Mouse (Mus musculus): ENCODE measurements around the gene Ins2. TPM values are rescaled to one million over a fixed set of nuclear protein-coding genes. Genes with fewer than 3 reads are reported as not detected.

Ins2 gene
- polyA plus RNA-seq, 1 experiment from 2014 or later = not detected

- Histone ChIP-seq H3K27me3 (ENCODE audit: control insufficient read depth, insufficient read depth, low read length) (no peaks in the 10 kb centered on the region), H3K4me3 (ENCODE audit: low read depth, low read length) (no peak overlapping the region), H3K4me2 (ENCODE audit: low read depth, low read length) (no peak overlapping the region), H3K9ac (replicated peaks; ENCODE audit: low read depth, low read length) (no peak overlapping the region), H3K27ac (ENCODE audit: low read depth, low read length) (no peak overlapping the region), H3K4me1 (ENCODE audit: control insufficient read depth, insufficient read depth, low read length) (no peaks in the 10 kb centered on the region), H3K9me3 (ENCODE audit: control insufficient read depth, low read length) (no peaks in the 10 kb centered on the region), H3K36me3 (ENCODE audit: control insufficient read depth, insufficient read depth, low read length) (no peaks in the 10 kb centered on the region)
- ATAC-seq (ENCODE audit: low read depth) = no peak
- WGBS = 69% methylated on average over 5 of the region's 5 CpGs
Observed at GRCm38 (mm10) chr7:142699334-142699860, 43.8 kb downstream of the Ins2 start.

- Histone ChIP-seq H3K4me2 (ENCODE audit: low read depth, low read length) (no peak overlapping the region), H3K36me3 (ENCODE audit: control insufficient read depth, insufficient read depth, low read length) (no peaks in the 10 kb centered on the region), H3K27me3 (ENCODE audit: control insufficient read depth, insufficient read depth, low read length) (no peaks in the 10 kb centered on the region), H3K4me3 (ENCODE audit: low read depth, low read length) (no peak overlapping the region), H3K4me1 (ENCODE audit: control insufficient read depth, insufficient read depth, low read length) (no peaks in the 10 kb centered on the region), H3K27ac (ENCODE audit: low read depth, low read length) (no peak overlapping the region), H3K9me3 (ENCODE audit: control insufficient read depth, low read length) (no peaks in the 10 kb centered on the region), H3K9ac (replicated peaks; ENCODE audit: low read depth, low read length) (no peak overlapping the region)
- no peak for ATAC-seq (ENCODE audit: low read depth)
- WGBS = 89% methylated on average over 3 of the region's 3 CpGs
Observed at GRCm38 (mm10) chr7:142678611-142679010, 64.6 kb downstream of the Ins2 start.

- H3K27ac ChIP-seq (ENCODE audit: low read depth, low read length) = no peak overlapping the region
- no peak overlapping the region for H3K4me3 ChIP-seq (ENCODE audit: low read depth, low read length)
- WGBS = 14% methylated on average over 3 of the region's 3 CpGs
- no peaks in the 10 kb centered on the region for H3K36me3 ChIP-seq (ENCODE audit: control insufficient read depth, insufficient read depth, low read length)
- no peak; the same call in 1 of the 2 replicates for ATAC-seq (ENCODE audit: low read depth)
- H3K9ac ChIP-seq (replicated peaks; ENCODE audit: low read depth, low read length) = no peak overlapping the region
- no peaks in the 10 kb centered on the region for H3K4me1 ChIP-seq (ENCODE audit: control insufficient read depth, insufficient read depth, low read length)
- H3K9me3 ChIP-seq (ENCODE audit: control insufficient read depth, low read length) = no peaks in the 10 kb centered on the region
- H3K4me2 ChIP-seq (ENCODE audit: low read depth, low read length) = no peak overlapping the region
- H3K27me3 ChIP-seq (ENCODE audit: control insufficient read depth, insufficient read depth, low read length) = no peaks in the 10 kb centered on the region
Observed at GRCm38 (mm10) chr7:142675644-142676043, 67.5 kb downstream of the Ins2 start.

GRCm38 (mm10) chr7:142675141-142675540 lies 68.0 kb downstream of the Ins2 start:
- no peak for ATAC-seq (ENCODE audit: low read depth)
- Histone ChIP-seq H3K9ac (replicated peaks; ENCODE audit: low read depth, low read length) (peak overlapping the region; percentile 7; the same call in 1 of the 2 replicates), H3K27me3 (ENCODE audit: control insufficient read depth, insufficient read depth, low read length) (no peaks in the 10 kb centered on the region), H3K4me1 (ENCODE audit: control insufficient read depth, insufficient read depth, low read length) (no peaks in the 10 kb centered on the region), H3K4me2 (ENCODE audit: low read depth, low read length) (no peak overlapping the region), H3K4me3 (ENCODE audit: low read depth, low read length) (no peak overlapping the region), H3K36me3 (ENCODE audit: control insufficient read depth, insufficient read depth, low read length) (no peaks in the 10 kb centered on the region), H3K9me3 (ENCODE audit: control insufficient read depth, low read length) (no peaks in the 10 kb centered on the region), H3K27ac (ENCODE audit: low read depth, low read length) (no peak overlapping the region)
- 73% methylated on average over 6 of the region's 6 CpGs for WGBS

- Histone ChIP-seq H3K9me3 (ENCODE audit: control insufficient read depth, low read length) (no peaks in the 10 kb centered on the region), H3K27me3 (ENCODE audit: control insufficient read depth, insufficient read depth, low read length) (no peaks in the 10 kb centered on the region), H3K4me2 (ENCODE audit: low read depth, low read length) (no peak overlapping the region), H3K4me3 (ENCODE audit: low read depth, low read length) (no peak overlapping the region), H3K4me1 (ENCODE audit: control insufficient read depth, insufficient read depth, low read length) (no peaks in the 10 kb centered on the region), H3K27ac (ENCODE audit: low read depth, low read length) (no peak overlapping the region), H3K36me3 (ENCODE audit: control insufficient read depth, insufficient read depth, low read length) (no peaks in the 10 kb centered on the region), H3K9ac (replicated peaks; ENCODE audit: low read depth, low read length) (no peak overlapping the region)
- WGBS = 18% methylated on average over 4 of the region's 4 CpGs
- ATAC-seq (ENCODE audit: low read depth) = no peak
Observed at GRCm38 (mm10) chr7:142672120-142672519, 71.1 kb downstream of the Ins2 start.

DNA sequence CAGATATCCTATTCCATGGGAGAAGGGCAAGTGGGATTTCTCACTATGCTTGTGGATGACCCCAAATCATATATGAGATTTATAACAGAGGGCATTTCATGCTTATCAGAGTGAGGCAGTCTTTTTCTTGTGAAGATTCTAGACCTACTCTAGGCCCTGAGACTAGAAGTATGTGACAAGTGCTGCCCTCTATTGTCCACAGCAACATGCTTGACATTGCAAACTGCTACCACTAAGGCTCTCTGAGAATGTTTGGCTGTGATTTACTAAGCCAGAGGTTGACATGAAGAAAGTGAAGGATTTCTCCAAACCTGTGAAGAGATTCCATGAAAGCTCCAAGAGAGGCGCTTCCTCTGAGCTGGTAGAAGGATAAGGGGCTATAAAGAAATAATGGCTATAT lies 72.1 kb downstream of the Ins2 start:
- no peak for ATAC-seq (ENCODE audit: low read depth)
- no peak overlapping the region for H3K27ac ChIP-seq (ENCODE audit: low read depth, low read length)
- H3K36me3 ChIP-seq (ENCODE audit: control insufficient read depth, insufficient read depth, low read length) = no peaks in the 10 kb centered on the region
- no peak overlapping the region for H3K4me3 ChIP-seq (ENCODE audit: low read depth, low read length)
- H3K4me2 ChIP-seq (ENCODE audit: low read depth, low read length) = no peak overlapping the region
- no peaks in the 10 kb centered on the region for H3K4me1 ChIP-seq (ENCODE audit: control insufficient read depth, insufficient read depth, low read length)
- H3K9me3 ChIP-seq (ENCODE audit: control insufficient read depth, low read length) = no peaks in the 10 kb centered on the region
- H3K9ac ChIP-seq (replicated peaks; ENCODE audit: low read depth, low read length) = no peak overlapping the region
- 97% methylated on average over 1 of the region's 1 CpGs for WGBS
- H3K27me3 ChIP-seq (ENCODE audit: control insufficient read depth, insufficient read depth, low read length) = peaks cover 8% of the 10 kb centered on the region

- Histone ChIP-seq H3K9ac (replicated peaks; ENCODE audit: low read depth, low read length) (no peak within 1 kb of the TSS), H3K4me3 (ENCODE audit: low read depth, low read length) (no peak within 1 kb of the TSS), H3K4me1 (ENCODE audit: control insufficient read depth, insufficient read depth, low read length) (no peaks in the 10 kb centered on the region), H3K27ac (ENCODE audit: low read depth, low read length) (no peak within 1 kb of the TSS), H3K36me3 (ENCODE audit: control insufficient read depth, insufficient read depth, low read length) (no peaks in the 10 kb centered on the region), H3K9me3 (ENCODE audit: control insufficient read depth, low read length) (no peaks in the 10 kb centered on the region), H3K4me2 (ENCODE audit: low read depth, low read length) (no peak within 1 kb of the TSS), H3K27me3 (ENCODE audit: control insufficient read depth, insufficient read depth, low read length) (peaks cover 17% of the 10 kb centered on the region)
- 85% methylated on average over 23 of the region's 23 CpGs for WGBS
- no peak for ATAC-seq (ENCODE audit: low read depth)
Observed at GRCm38 (mm10) chr7:142669751-142670625, 73.2 kb downstream of the Ins2 start, which contains the start of gene Gm49394. Gm49394 (minus strand) TSS chr7:142669942.

DNA sequence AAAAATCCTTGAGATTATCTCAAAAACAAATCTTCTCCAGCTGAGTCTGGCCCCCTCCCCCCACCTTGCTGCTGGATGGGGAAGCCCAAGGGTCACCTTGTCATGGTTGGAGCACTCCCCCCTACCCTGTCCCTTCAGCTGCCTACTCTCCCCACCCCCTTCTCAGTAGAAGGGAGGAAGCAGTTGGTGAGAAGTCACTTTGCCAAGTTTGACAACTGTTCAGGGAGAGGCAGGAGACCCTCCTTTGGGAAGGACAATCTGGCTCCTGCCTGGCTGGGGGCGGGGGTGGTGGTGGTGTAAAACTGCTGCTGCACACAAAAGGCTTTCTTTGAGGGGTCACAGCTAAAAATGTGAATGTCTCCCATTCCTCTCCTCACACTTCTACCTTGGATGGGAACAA lies 74.9 kb downstream of the Ins2 start:
- WGBS = 89% methylated on average over 1 of the region's 1 CpGs
- Histone ChIP-seq H3K4me3 (ENCODE audit: low read depth, low read length) (no peak overlapping the region), H3K27ac (ENCODE audit: low read depth, low read length) (no peak overlapping the region), H3K4me1 (ENCODE audit: control insufficient read depth, insufficient read depth, low read length) (peaks cover 4% of the 10 kb centered on the region; the same call in 1 of the 2 replicates), H3K9ac (replicated peaks; ENCODE audit: low read depth, low read length) (no peak overlapping the region), H3K36me3 (ENCODE audit: control insufficient read depth, insufficient read depth, low read length) (no peaks in the 10 kb centered on the region), H3K4me2 (ENCODE audit: low read depth, low read length) (no peak overlapping the region), H3K27me3 (ENCODE audit: control insufficient read depth, insufficient read depth, low read length) (peaks cover 21% of the 10 kb centered on the region), H3K9me3 (ENCODE audit: control insufficient read depth, low read length) (no peaks in the 10 kb centered on the region)
- no peak for ATAC-seq (ENCODE audit: low read depth)

- Histone ChIP-seq H3K9me3 (ENCODE audit: control insufficient read depth, low read length) (no peaks in the 10 kb centered on the region), H3K4me2 (ENCODE audit: low read depth, low read length) (no peak overlapping the region), H3K4me1 (ENCODE audit: control insufficient read depth, insufficient read depth, low read length) (peaks cover 4% of the 10 kb centered on the region; the same call in 1 of the 2 replicates), H3K9ac (replicated peaks; ENCODE audit: low read depth, low read length) (no peak overlapping the region), H3K27ac (ENCODE audit: low read depth, low read length) (no peak overlapping the region), H3K36me3 (ENCODE audit: control insufficient read depth, insufficient read depth, low read length) (no peaks in the 10 kb centered on the region), H3K27me3 (ENCODE audit: control insufficient read depth, insufficient read depth, low read length) (peaks cover 29% of the 10 kb centered on the region), H3K4me3 (ENCODE audit: low read depth, low read length) (no peak overlapping the region)
- WGBS = 96% methylated on average over 18 of the region's 18 CpGs
- ATAC-seq (ENCODE audit: low read depth) = no peak
Observed at GRCm38 (mm10) chr7:142667521-142667920, 75.7 kb downstream of the Ins2 start.

All from neural tube, embryonic 14.5 days (tissue).